8 mouse cellular contexts compared by ENCODE assay signal in genomic region chr6:84095882-84096281, GRCm38 (mm10).
DNase-seq lines count a peak whose midpoint lies in the region; ATAC-seq and TF ChIP-seq lines count a peak whose summit lies in the region.

No protein-coding gene starts in this region.

- no peak overlapping the region for H3K9ac ChIP-seq in embryonic facial prominence, embryonic 12.5 days
- H3K9ac ChIP-seq in hindbrain, embryonic 11.5 days (ENCODE audit: low read depth, low read length), result no peak overlapping the region

- 20% methylated on average over 7 of the region's 7 CpGs for WGBS in bone marrow, adult 2 months
- 11% methylated on average over 7 of the region's 7 CpGs for WGBS in embryonic facial prominence, embryonic 12.5 days
- WGBS in hindbrain, embryonic 11.5 days, result 10% methylated on average over 7 of the region's 7 CpGs

- no peak overlapping the region for H3K27ac ChIP-seq in bone marrow, adult 2 months (ENCODE audit: control insufficient read depth, insufficient read depth, low read depth, low read length, poor library complexity)
- no peak overlapping the region for H3K27ac ChIP-seq in embryonic facial prominence, embryonic 12.5 days
- H3K27ac ChIP-seq in hindbrain, embryonic 11.5 days (ENCODE audit: low read depth, low read length), result no peak overlapping the region

- H3K4me3 ChIP-seq in bone marrow, adult 2 months (replicated peaks; ENCODE audit: control insufficient read depth, low read depth, low read length), result no peak overlapping the region
- no peak overlapping the region for H3K4me3 ChIP-seq in embryonic facial prominence, embryonic 12.5 days
- no peak overlapping the region for H3K4me3 ChIP-seq in hindbrain, embryonic 11.5 days (ENCODE audit: low read depth, low read length)

- intact Hi-C loops in left cerebral cortex, postnatal 36 days (cut with DNase I), result loop anchor here (1.0 to 10.0 kb wide), 7 partner anchors 101 to 1036 kb away; no protein-coding TSS in a partner anchor

- H3K36me3 ChIP-seq in embryonic facial prominence, embryonic 12.5 days, result no peaks in the 10 kb centered on the region
- no peaks in the 10 kb centered on the region for H3K36me3 ChIP-seq in hindbrain, embryonic 11.5 days (ENCODE audit: control insufficient read depth, insufficient read depth, low read length)

- H3K4me1 ChIP-seq in bone marrow, adult 2 months (ENCODE audit: control insufficient read depth, insufficient read depth, low read length), result no peaks in the 10 kb centered on the region
- 0 out of 2 replicates have a peak, but pooled peaks cover 5% of the 10 kb centered on the region for H3K4me1 ChIP-seq in embryonic facial prominence, embryonic 12.5 days
- H3K4me1 ChIP-seq in hindbrain, embryonic 11.5 days (replicated peaks; ENCODE audit: control insufficient read depth, insufficient read depth, low read length), result no peaks in the 10 kb centered on the region

- TF ChIP-seq POLR2A in bone marrow, adult 2 months (IDR thresholded peaks at IDR 0.05; ENCODE audit: borderline replicate concordance, control insufficient read depth, low read depth, low read length), result no peak

- H3K4me2 ChIP-seq in embryonic facial prominence, embryonic 12.5 days (replicated peaks), result no peak overlapping the region
- H3K4me2 ChIP-seq in hindbrain, embryonic 11.5 days (replicated peaks; ENCODE audit: low read depth, low read length), result no peak overlapping the region

- 0 out of 2 replicates have a peak, but pooled peaks have one; percentile 16 for ATAC-seq in embryonic facial prominence, embryonic 12.5 days (ENCODE audit: insufficient number of reproducible peaks, insufficient read depth, low FRiP score, low TSS enrichment)
- peak; percentile 28; the same call in 1 of the 2 replicates for ATAC-seq in hindbrain, embryonic 11.5 days (ENCODE audit: low FRiP score)

- TF ChIP-seq CTCF in bone marrow, adult 2 months (IDR thresholded peaks at IDR 0.05; ENCODE audit: control insufficient read depth, insufficient read depth, low read length), result peak; percentile 58

- H3K27me3 ChIP-seq in embryonic facial prominence, embryonic 12.5 days, result no peaks in the 10 kb centered on the region
- no peaks in the 10 kb centered on the region for H3K27me3 ChIP-seq in hindbrain, embryonic 11.5 days (ENCODE audit: control insufficient read depth, insufficient read depth, low read length)

- no peaks in the 10 kb centered on the region for H3K9me3 ChIP-seq in embryonic facial prominence, embryonic 12.5 days
- H3K9me3 ChIP-seq in hindbrain, embryonic 11.5 days (ENCODE audit: control insufficient read depth, low read length), result no peaks in the 10 kb centered on the region

- peak; percentile 64 for DNase-seq in left cerebral cortex, adult 11 months (ENCODE audit: low spot score)
- DNase-seq in left cerebral cortex, postnatal 36 days (ENCODE audit: low spot score in 2 of 2), result no peak
- peak; percentile 91 for DNase-seq in hindbrain, embryonic 11.5 days (ENCODE audit: low spot score)
- peak; percentile 41 to 90 for DNase-seq in layer of hippocampus, postnatal 14 days (ENCODE audit: low spot score in 2 of 2)
- DNase-seq in mesoderm, embryonic 11.5 days (ENCODE audit: low read depth, low spot score), result peak; percentile 91
- peak; percentile 55 for DNase-seq in telencephalon, adult 2 months (ENCODE audit: low read depth, low spot score)

Comparison
In these comparisons a context has a peak if more than half of its experiments do, and no peak if none do; other contexts are left out.
1. DNase-seq: peak in left cerebral cortex, adult 11 months (single experiment), hindbrain, embryonic 11.5 days (single experiment), layer of hippocampus, postnatal 14 days (2 of 2), mesoderm, embryonic 11.5 days (single experiment) and telencephalon, adult 2 months (single experiment); none in left cerebral cortex, postnatal 36 days (0 of 2).